Mouse (Mus musculus) urinary bladder, postnatal 25 days (tissue): ENCODE results near the gene Apol9a.
A peak's percentile ranks its signal among the peaks of the same experiment; 100 is the strongest.
"Not testable (repeated sequence)": the region's sequence is repeated elsewhere in the genome, so short reads cannot be mapped to it uniquely, and the experiment has no call there.

Experiments used
- DNase-seq: peaks from one replicate; pipeline ENCODE4 v3.0.0; 2022; ENCODE audit warnings: low spot score

Apol9a gene

DNA sequence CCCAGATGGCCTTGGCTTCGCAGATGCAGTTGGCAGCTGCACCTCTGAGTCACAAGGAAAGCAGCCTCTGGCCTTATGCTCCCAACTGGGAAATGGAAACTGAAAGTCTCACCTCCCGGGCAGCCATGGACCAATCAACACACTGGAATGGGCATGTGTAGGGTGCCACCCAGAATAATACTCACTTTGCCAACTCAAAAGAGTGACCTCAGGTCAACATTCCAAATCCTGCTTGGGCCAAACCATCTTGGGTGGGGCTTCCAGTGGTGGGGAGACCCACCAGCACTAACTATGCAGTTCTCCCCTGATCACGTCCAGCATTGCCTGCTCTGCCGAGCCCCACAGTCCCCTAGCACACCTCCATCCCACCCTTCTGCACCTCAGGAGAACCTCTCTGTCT is at the start of gene Apol9a:
TSS of gene Apol9a (minus strand) at position 101 of the 400 bp plus-strand sequence.
- DNase-seq, result not testable (repeated sequence)

DNA sequence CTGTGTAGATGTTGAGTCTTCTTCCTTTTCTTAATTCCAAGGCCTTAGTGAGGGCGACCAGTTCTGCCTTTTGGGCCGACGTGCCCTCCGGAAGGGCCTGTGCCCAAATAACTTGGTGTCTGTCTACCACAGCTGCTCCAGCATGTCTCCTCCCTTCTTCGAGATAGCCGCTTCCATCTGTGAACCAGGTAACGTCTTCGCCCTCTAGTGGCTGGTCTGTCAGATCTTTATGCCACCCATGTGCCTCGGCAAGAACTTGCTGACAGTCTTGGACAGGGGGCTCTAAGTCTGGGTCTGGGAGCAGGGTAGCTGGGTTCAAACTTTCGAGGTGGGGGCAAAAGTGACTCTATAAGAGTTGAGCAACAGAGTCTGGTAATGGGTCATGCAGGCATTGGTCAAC is 39.0 kb upstream of the Apol9a start:
- peak; percentile 13 for DNase-seq

DNA sequence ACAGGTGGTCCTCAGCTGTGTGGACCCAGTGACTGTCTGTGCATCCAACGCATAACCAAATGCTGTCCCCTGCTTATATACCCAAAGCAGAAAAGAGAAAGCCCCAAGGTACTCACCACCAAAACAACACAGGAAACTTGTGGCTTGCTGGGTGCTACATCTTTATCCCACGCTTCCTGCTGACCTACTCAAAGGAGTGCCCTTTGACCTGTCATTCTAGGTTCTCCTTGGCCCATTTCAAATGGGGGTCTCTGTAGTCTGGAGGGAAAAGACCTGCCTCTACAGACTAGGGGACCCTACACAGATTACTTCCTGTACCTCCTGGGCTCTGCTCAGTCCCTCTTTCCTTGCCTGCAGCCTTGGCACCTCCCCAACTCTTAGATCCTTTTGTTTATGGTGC is 36.5 kb upstream of the Apol9a start, which contains the start of gene Apol7b:
TSS of gene Apol7b (minus strand) at position 101 of the 400 bp plus-strand sequence.
- DNase-seq, result not testable (repeated sequence)

DNA sequence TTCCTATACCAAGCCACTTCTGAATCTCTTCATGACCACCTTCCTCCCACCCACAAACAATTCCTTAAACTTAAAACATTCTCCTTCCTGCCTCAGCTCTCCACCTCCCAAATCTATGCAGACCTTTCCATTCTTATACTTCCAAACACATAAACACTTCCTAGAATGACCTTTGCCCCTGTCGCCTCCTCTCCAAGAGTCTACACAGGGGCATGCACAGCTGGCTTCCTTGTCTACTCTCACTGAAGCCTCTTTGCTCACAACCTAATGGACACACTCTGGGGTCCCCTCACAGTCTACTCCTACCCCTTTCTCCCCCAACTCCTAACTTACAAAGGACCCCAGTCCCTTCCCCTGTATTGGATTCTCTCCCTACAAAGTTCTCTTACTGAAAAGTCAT is 34.7 kb upstream of the Apol9a start:
- not testable (repeated sequence) for DNase-seq

DNA sequence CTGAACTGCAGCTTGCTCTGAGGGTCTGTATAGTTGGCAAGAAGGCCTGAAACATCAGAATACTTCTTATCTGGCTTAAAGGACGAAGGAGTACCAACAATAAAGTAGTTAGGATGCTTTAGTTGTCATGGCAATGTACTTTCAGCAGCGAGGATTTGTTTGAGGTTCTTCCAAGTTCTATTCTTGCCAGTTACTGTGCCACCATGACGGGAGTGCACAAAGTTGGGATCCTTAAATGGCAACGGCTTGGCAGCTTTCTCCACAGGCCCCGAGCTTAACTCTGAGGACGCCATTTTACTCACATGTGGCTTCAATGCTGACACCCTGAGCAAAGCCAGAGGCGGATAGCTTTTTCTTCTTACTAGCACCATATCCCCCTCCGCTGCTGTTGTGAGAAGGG is 33.8 kb upstream of the Apol9a start:
- not testable (repeated sequence) for DNase-seq

DNA sequence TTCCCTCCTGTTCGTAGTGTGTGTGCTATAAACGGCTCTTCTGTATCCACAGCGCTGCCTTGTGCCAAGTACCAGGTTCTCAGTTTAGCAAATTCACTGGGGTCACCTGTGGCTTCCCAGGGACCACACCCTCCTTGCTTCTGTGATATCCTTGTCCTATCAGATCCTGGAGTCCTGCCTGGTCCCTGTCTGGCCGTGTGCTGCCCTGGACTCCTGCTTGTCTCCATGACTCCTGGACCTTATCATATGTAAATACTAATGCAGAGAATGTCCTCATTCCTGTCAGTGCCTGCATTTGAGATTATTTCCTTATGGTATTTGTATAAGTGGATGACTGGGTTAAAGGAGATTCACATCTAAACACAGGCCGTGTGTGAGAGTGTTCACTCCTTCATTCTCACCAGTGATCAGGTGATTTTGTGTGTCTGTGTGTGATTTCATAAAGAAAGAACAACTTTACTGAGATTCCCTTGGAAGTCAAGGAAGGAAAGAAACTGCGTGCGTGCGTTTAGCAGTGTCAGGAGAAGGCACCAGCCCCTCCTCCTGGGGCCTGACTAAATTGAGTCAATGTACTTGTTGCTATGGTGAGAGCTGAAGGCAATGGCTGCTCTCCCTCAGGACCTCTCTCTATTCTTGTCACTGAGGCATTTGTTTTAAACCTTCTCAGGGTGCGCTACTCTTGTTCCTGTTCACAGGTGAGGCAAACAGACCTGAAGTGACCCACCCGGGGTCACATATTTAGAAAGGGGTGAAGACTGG is 17.9 kb upstream of the Apol9a start:
- DNase-seq, result not testable (repeated sequence)

DNA sequence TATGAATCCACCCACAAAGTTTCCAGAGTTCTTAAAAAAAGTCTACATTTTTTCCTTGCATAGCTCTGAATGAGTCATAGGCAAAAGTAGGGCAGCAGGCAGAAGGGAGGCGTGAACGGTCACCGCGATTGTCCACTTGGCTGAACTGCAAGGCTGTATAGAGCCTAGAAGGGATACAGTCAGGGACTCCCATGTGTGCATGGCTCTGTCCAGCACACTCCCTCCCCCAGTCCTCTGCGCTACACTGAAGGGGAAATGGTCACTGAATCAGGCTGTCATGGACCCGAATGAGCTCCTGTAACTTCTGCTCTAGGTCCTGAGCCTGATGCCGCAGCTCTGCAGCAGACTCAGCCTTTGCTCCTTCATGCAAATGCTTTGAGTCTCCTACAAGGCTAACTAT is 12.0 kb upstream of the Apol9a start:
- DNase-seq, result not testable (repeated sequence)

DNA sequence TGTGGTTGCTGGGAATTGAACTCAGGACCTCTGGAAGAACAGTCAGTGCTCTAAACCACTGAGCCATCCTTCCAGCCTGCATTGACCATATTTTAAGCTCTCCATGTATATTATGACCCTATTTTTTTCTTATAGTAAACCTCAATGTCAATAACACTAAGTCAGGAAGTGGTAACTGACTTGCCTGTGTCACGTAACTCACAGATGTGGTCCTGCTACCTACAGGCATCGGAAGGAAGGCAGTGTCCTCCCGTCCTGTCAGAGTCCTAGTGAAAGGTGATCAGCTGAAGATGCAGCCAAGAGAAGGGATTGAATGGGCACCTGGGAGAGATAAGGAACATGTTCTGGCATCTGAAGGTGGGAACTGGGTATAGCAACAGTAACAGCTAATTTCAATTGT is 8.7 kb upstream of the Apol9a start:
- DNase-seq, result not testable (repeated sequence)

DNA sequence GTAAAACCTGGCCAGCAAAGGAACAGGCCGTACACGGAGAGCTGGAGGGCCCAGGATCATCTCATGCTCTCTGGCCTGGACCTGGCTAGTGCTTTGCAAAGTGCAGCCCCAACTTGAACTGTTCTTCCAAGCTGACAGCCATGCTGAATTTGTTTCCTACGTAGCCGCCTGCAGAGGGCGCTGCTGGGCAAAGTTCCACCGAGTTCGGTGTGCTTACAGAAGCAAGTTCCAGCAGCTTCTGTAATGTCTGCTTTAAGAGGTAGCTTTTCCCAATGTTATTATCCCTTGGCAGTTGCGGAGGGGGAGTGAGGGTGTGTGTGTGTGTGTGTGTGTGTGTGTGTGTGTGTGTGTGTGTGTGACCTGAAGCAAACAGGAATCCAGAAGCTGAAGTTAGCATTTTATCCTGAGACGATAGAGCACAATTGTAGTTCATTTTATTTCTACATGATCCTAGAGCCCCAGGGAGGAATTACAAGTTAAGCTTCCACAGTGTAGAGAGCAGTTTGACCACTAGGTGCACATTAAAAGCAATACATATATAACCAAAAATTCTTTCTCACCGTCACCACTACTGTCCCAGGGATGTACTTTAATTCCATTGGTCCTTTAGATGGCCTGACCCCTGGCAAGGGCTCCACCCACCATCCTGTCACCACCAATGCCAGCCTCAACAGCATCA is 5.9 kb upstream of the Apol9a start:
- DNase-seq, result not testable (repeated sequence)

DNA sequence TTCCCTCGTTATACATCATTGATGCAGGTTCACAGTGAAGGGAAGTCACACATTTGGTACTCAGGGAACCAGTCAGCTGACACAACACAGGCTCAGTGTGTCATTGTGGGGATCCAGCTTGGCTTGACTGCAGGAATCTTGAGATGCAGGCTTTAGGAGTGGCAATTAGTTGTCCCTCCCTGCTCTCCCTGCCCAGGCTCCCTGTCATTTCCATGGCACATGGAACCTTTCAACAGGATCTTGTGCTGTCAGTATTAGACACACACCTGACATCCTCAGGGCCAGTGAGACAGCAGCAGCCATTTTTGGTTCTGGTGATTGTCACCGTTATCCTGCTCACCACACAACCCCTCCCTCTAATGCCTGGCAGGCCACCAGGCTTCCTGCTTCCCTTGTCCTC is 4.7 kb upstream of the Apol9a start:
- not testable (repeated sequence) for DNase-seq

DNA sequence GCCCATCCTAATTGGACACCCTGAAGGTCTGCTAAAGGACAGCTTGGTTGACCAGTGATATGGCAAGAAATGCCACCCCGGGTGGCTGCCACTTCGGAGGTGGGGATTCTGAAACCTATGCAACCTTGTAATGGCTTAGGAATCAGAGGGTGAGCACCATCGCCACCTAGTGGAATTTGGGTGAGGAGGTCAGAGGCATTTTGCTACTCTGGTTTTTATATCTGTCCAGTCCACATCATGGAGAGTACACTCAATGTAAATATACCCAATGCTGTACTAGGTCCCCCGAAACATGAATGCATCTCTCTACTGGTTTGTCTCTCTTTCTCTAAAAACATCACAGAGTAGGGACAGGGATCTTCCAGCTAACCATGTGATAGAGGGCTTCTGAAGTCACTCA is 1.8 kb upstream of the Apol9a start:
- DNase-seq, result not testable (repeated sequence)

DNA sequence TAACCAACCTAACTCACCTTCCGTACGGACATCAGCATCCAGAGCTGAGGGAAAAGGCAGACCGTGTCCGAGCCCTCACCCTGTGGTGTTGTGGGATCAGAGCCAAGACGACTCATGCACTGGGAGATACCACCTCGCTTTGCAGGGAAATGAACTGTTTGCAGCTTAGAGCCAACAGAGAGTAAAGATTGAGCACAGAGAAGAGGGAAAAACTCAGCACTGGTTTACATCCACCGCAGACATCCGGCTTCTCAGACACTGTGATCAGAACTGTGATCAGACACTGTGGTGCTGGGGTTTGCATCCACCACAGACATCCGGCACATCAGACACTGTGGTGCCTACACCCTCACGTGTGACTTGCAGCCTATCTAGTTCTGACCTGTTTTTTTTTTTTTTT is 4.6 kb downstream of the Apol9a start:
- DNase-seq, result not testable (repeated sequence)

DNA sequence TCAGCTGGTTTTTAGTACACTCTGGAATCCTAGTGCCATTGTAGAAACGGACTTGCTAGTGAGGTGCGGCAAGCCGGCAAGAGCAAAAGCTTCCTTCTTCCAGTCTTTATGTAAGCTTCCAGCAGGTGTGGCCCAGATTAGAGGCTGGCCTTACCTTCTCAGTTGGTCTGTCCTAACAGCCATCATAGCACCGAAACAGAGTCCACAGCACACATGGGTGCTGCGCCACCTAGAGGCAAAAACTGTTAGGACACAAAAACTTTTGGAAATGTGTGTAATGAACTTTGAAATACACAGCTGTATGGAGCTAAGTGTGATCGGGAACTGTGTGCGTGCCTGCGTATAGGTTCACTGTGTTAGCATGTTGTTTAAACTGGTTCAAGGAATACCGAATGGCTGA is 11.9 kb downstream of the Apol9a start, which contains the start of gene Apol7a:
TSS of gene Apol7a (minus strand) at position 84 of the 400 bp plus-strand sequence.
- peak; percentile 43 for DNase-seq

DNA sequence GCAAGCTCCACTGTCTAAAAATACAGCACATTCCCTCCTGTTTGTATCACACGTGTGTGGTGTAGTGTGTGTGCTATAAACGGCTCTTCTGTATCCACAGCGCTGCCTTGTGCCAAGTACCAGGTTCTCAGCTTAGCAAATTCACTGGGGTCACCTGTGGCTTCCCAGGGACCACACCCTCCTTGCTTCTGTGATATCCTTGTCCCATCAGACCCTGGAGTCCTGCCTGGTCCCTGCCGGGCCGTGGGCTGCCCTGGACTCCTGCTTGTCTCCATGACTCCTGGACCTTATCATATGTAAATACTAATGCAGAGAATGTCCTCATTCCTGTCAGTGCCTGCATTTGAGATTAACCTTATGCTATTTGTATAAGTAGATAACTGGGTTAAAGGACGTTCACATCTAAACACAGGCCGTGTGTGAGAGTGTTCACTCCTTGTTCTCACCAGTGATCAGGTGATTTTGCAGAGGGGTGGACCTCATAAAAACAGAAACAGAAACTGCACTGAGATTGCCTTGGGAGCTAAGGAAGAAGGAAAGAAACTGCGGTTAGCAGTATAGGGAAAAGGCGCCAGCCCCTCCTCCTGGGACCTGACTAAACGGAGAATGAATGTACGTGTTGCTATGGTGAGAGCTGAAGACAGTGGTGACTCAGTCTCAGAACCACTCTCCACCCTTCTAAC is 13.3 kb downstream of the Apol9a start:
- peak; percentile 36 for DNase-seq

DNA sequence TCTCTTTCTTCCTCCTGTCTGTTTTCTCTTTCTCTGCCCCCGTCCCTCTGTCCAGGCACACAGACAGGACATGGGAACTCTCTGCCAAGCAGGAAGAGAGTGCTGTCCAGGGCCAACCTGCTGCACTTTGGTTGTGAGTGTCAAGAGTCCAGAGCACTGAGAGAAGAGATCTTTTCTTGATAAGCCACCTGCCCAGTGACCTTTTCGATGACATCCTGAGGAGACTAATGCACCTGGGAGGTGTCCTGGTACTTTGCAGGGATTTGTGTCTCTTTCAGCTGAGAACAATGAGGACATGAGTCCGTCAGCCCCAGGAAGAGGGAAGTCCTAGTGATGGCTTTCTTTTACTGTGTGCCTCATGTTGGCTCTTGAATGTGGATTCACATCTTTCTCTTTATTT is 17.1 kb downstream of the Apol9a start:
- not testable (repeated sequence) for DNase-seq

DNA sequence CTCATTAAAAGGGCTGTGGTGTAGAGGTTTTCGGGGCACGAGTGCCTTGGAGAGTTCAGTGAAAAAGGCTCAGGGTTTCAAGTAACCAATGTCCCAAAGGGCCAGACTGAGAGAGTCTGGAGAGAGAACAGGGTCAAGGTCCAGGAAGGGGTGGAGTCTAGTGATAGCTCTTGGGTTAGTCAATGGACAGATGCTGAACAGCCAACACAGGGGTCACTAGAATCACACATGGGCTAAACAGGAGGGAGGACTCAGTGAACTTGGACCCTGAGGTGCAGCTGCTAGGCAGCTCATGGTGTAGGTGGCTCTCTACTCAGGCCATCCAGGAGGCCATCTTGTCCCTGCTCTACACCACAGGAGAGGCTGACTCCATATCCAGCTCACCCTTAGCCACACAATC is 23.5 kb downstream of the Apol9a start:
- DNase-seq, result no peak

DNA sequence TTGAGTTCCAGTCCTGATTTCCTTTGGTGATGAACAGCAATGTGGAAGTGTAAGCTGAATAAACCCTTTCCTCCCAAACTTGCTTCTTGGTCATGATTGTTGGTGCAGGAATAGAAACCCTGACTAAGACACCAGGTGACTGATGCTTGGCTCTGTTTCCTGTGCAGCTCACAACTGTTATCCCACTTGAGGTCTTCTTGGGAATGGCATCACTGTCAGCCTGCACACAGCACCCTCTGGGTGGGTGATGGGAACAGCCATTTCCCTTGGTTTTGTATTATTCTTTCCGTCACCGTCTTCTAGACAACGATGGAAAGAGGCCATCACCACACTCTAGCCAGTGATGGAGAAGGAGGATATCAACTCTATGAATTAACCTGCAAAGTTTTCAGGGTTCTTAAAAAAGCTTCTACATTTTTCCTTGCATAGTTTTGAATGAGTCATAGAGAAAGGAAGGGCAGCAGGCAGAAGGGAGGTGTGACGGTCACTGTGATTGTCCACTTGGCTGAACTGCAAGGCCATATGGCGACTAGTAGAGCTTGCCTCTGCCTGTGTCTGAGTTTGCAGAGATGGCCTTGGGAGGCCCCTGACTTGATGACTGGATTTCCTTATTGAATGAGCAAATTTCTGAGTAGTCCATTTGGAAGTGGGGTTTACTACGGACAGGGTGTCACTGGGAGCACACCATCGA is 26.4 kb downstream of the Apol9a start:
- DNase-seq, result no peak

DNA sequence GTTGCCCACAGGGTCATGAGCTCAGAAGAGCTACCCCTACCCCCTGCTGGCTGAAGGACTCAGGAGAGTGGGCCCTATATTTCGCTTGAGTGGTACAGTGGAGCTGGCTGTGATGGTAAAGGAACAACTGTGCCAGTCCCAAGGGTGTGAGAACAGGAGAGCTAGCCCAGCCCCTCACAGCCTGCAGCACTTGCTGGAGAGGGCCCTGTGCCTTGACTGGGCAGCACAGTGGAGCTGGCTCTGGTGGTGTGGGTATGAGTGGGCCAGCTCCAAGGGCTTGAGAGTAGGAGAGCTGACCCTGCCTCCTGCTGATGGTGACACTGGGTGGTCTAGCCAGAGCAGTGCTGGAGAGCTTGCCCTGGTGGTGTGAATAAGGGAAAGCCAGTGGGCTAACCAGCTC is 28.1 kb downstream of the Apol9a start:
- DNase-seq, result no peak

DNA sequence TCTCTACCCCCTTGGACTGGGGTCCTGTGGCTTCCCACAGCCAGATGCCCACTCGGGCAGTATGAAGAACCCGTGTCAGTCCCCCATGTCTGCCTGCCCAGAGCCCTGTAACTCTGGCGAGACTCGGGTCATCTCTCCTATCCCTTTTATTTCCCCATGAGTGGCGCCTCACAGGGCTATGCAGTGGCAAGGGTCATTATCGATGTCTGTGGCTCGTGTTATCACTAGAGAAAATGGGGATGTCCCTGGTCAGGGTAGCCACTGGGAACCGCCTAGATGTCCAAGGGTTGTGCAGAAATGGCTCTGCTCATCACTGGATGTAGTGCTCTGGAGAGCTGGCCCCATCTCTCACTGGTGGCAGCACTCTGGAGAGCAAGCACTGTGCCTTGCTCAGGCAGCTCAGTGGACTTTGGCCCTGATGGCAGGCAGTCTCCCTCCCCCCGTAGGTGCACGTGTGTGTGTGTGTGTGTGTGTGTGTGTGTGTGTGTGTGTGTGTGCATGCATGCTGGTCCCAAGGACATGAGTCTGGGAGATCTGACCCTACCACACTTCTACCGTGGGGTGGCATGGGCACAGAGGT is 28.6 kb downstream of the Apol9a start:
- DNase-seq, result no peak

DNA sequence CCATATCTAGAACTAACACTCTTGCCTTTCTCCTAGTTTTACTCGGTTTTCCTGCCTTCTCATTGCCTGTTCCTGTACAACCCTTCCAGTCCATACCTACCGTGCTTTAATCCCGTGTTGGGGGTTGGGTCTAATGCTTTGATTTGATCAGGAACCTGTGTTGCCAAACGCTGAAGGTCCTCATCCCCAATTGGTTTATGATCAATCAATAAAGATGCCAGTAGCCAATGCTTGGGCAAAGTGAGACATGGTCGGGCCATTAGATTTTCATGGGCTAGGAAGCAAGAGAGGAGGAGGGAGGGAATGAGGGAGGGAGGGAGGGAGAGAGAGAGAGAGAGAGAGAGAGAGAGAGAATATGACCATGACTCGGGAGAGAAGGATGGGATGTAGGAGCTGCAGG is 29.5 kb downstream of the Apol9a start:
- DNase-seq, result no peak

DNA sequence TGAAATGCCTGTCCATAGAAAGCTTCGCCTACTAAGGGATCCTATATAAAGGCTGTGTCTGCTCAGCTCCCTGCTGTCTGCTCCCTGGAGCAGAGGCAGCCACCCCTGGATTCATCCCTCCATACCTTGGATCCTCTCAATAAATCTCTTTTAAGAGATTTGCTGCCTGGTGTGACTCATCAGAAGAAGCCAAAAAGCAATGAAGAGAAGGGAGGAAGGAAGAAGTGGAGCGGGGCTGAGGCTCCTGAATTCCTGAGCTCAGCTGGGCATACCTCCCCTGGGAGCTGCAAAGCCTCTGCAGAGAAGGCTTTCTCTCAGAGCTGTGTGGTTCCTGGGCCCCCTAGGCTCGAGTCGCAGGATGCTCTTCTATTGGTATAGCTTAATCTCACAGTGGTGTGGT is 31.0 kb downstream of the Apol9a start:
- DNase-seq, result no peak

DNA sequence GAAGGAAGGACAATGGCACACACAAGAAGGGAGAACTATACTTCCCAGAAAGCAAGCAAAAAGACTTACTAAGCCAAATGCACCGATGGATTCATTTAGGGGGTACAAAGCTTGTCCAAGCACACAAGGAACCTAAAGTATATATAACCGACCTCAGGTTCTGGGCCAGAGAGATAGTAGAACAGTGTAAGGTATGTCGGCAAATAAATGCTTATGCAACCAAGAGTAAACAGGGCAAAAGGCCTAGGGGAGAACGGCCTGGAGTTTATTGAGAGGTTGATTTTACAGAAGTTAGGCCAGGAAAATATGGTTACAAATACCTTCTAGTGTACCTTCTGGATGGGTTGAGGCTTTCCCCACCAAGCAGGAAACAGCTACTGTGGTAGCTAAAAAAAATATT is 33.5 kb downstream of the Apol9a start:
- no peak for DNase-seq
